Mouse (Mus musculus) liver, adult 2 months (tissue): ENCODE data around the gene Cript.

Experiments
- CTCF ChIP-seq: fragments of 200-500 bp; IDR thresholded peaks from 2 replicates; pipeline ENCODE4 v1.5.1; 2011; ENCODE audit warnings: low read depth, low read length, control low read depth
- POLR2A ChIP-seq: fragments of 200-500 bp; IDR thresholded peaks from 2 replicates; pipeline ENCODE4 v1.6.1; 2011; ENCODE audit warnings: low read length, control low read depth; ENCODE audit not compliant: insufficient read depth; ENCODE audit errors: extremely low read depth

GRCm38 (mm10) chr17:87036141-87037073 is 11.1 kb downstream of the Cript start:
- TF ChIP-seq CTCF (peak; percentile 64), POLR2A (no peak)
